Mouse (Mus musculus): ENCODE data around the gene Ccdc22. TPM values are rescaled to one million over a fixed set of nuclear protein-coding genes. Genes with fewer than 3 reads are reported as not detected.
A peak's percentile ranks its signal among the peaks of the same experiment; 100 is the strongest.

Gene Ccdc22
- polyA plus RNA-seq, 2 experiments, result 9.0 to 16.7 TPM

- Histone ChIP-seq H3K36me3 (replicated peaks; ENCODE audit: control insufficient read depth, insufficient read depth, low read depth) (no peaks in the 10 kb centered on the region), H3K4me1 (replicated peaks; ENCODE audit: control insufficient read depth in 2 of 2, insufficient read depth in 2 of 2, low read length in 1 of 2) (no peaks in the 10 kb centered on the region), H3K27me3 (ENCODE audit: control insufficient read depth, insufficient read depth, low read length) (no peaks in the 10 kb centered on the region), H3K9me3 (ENCODE audit: control insufficient read depth, low read length) (no peaks in the 10 kb centered on the region), H3K27ac (no peak overlapping the region), H3K4me2 (ENCODE audit: low read depth) (no peak overlapping the region), H3K4me3 (ENCODE audit: insufficient read depth in 1 of 2, low read depth in 2 of 2, low read length in 2 of 2) (no peak overlapping the region), H3K9ac (replicated peaks) (no peak overlapping the region)
- WGBS (ENCODE audit: insufficient replicate concordance), result 51% methylated on average over 12 of the region's 12 CpGs
- DNase-seq (ENCODE audit: low read depth in 3 of 3, low spot score in 3 of 3) (no peak), ATAC-seq (ENCODE audit: insufficient read depth) (no peak)
- TF ChIP-seq CTCF (IDR thresholded peaks at IDR 0.05; ENCODE audit: low read depth), result no peak
- no peak for TF ChIP-seq EP300 (IDR thresholded peaks at IDR 0.05; ENCODE audit: low read depth)
Measured at GRCm38 (mm10) chrX:7617889-7618551, 12.7 kb upstream of the Ccdc22 start.

- Histone ChIP-seq H3K9me3 (ENCODE audit: control insufficient read depth, low read length) (no peaks in the 10 kb centered on the region), H3K36me3 (replicated peaks; ENCODE audit: control insufficient read depth, insufficient read depth, low read depth) (no peaks in the 10 kb centered on the region), H3K4me2 (ENCODE audit: low read depth) (peak overlapping the region; percentile 24), H3K9ac (replicated peaks) (no peak overlapping the region), H3K4me1 (replicated peaks; ENCODE audit: control insufficient read depth in 2 of 2, insufficient read depth in 2 of 2, low read length in 1 of 2) (peaks cover 0 to under 1% of the 10 kb centered on the region in 2 experiments; a peak in 1 of 4 replicates), H3K27ac (no peak overlapping the region), H3K27me3 (ENCODE audit: control insufficient read depth, insufficient read depth, low read length) (peaks cover 4% of the 10 kb centered on the region; the same call in 1 of the 2 replicates), H3K4me3 (ENCODE audit: insufficient read depth in 1 of 2, low read depth in 2 of 2, low read length in 2 of 2) (no peak overlapping the region)
- DNase-seq (ENCODE audit: low read depth in 3 of 3, low spot score in 3 of 3) (no peak), ATAC-seq (ENCODE audit: insufficient read depth) (no peak)
- no peak for TF ChIP-seq CTCF (IDR thresholded peaks at IDR 0.05; ENCODE audit: low read depth)
- TF ChIP-seq EP300 (IDR thresholded peaks at IDR 0.05; ENCODE audit: low read depth), result no peak
- WGBS (ENCODE audit: insufficient replicate concordance), result 20% methylated on average over 26 of the region's 26 CpGs
Measured at GRCm38 (mm10) chrX:7610536-7611258, 5.4 kb upstream of the Ccdc22 start.

GRCm38 (mm10) chrX:7610035-7610434, 4.7 kb upstream of the Ccdc22 start:
- Histone ChIP-seq H3K4me1 (replicated peaks; ENCODE audit: control insufficient read depth in 2 of 2, insufficient read depth in 2 of 2, low read length in 1 of 2) (peaks cover 0 to 2% of the 10 kb centered on the region in 2 experiments; a peak in 1 of 4 replicates), H3K4me2 (ENCODE audit: low read depth) (no peak overlapping the region), H3K27me3 (ENCODE audit: control insufficient read depth, insufficient read depth, low read length) (peaks cover 4% of the 10 kb centered on the region; the same call in 1 of the 2 replicates), H3K36me3 (replicated peaks; ENCODE audit: control insufficient read depth, insufficient read depth, low read depth) (no peaks in the 10 kb centered on the region), H3K9ac (replicated peaks) (no peak overlapping the region), H3K27ac (no peak overlapping the region), H3K4me3 (ENCODE audit: insufficient read depth in 1 of 2, low read depth in 2 of 2, low read length in 2 of 2) (no peak overlapping the region), H3K9me3 (ENCODE audit: control insufficient read depth, low read length) (no peaks in the 10 kb centered on the region)
- ATAC-seq (ENCODE audit: insufficient read depth) (no peak), DNase-seq (ENCODE audit: low read depth in 3 of 3, low spot score in 3 of 3) (no peak)
- WGBS (ENCODE audit: insufficient replicate concordance), result 14% methylated on average over 21 of the region's 21 CpGs
- no peak for TF ChIP-seq EP300 (IDR thresholded peaks at IDR 0.05; ENCODE audit: low read depth)
- TF ChIP-seq CTCF (IDR thresholded peaks at IDR 0.05; ENCODE audit: low read depth), result no peak

- Histone ChIP-seq H3K27me3 (ENCODE audit: control insufficient read depth, insufficient read depth, low read length) (peaks cover 4% of the 10 kb centered on the region; the same call in 1 of the 2 replicates), H3K9ac (replicated peaks) (no peak within 1 kb of the TSS), H3K36me3 (replicated peaks; ENCODE audit: control insufficient read depth, insufficient read depth, low read depth) (no peaks in the 10 kb centered on the region; the same call in 1 of the 2 replicates), H3K4me2 (ENCODE audit: low read depth) (no peak within 1 kb of the TSS), H3K4me3 (ENCODE audit: insufficient read depth in 1 of 2, low read depth in 2 of 2, low read length in 2 of 2) (no peak within 1 kb of the TSS), H3K4me1 (replicated peaks; ENCODE audit: control insufficient read depth in 2 of 2, insufficient read depth in 2 of 2, low read length in 1 of 2) (peaks cover 0 to 5% of the 10 kb centered on the region in 2 experiments; a peak in 2 of 4 replicates), H3K27ac (no peak within 1 kb of the TSS), H3K9me3 (ENCODE audit: control insufficient read depth, low read length) (no peaks in the 10 kb centered on the region)
- WGBS (ENCODE audit: insufficient replicate concordance), result 54% methylated on average over 6 of the region's 6 CpGs
- TF ChIP-seq EP300 (IDR thresholded peaks at IDR 0.05; ENCODE audit: low read depth), result no peak
- TF ChIP-seq CTCF (IDR thresholded peaks at IDR 0.05; ENCODE audit: low read depth), result no peak
- no peak for ATAC-seq (ENCODE audit: insufficient read depth)
- no peak for DNase-seq (ENCODE audit: low read depth in 3 of 3, low spot score in 3 of 3)
Measured at GRCm38 (mm10) chrX:7606783-7607182, 1.5 kb upstream of the Ccdc22 start, which contains the start of gene Cacna1f. Gene Cacna1f, plus strand, starts transcription at chrX:7607083.

- Histone ChIP-seq H3K4me2 (ENCODE audit: low read depth) (peak overlapping the region; percentile 50), H3K36me3 (replicated peaks; ENCODE audit: control insufficient read depth, insufficient read depth, low read depth) (no peaks in the 10 kb centered on the region; the same call in 1 of the 2 replicates), H3K9ac (replicated peaks) (no peak overlapping the region), H3K27ac (no peak overlapping the region), H3K4me3 (ENCODE audit: insufficient read depth in 1 of 2, low read depth in 2 of 2, low read length in 2 of 2) (no peak overlapping the region; a peak in 1 of 4 replicates), H3K27me3 (ENCODE audit: control insufficient read depth, insufficient read depth, low read length) (peaks cover 4% of the 10 kb centered on the region; the same call in 1 of the 2 replicates), H3K9me3 (ENCODE audit: control insufficient read depth, low read length) (no peaks in the 10 kb centered on the region), H3K4me1 (replicated peaks; ENCODE audit: control insufficient read depth in 2 of 2, insufficient read depth in 2 of 2, low read length in 1 of 2) (peaks cover 0 to 5% of the 10 kb centered on the region in 2 experiments; a peak in 2 of 4 replicates)
- TF ChIP-seq EP300 (IDR thresholded peaks at IDR 0.05; ENCODE audit: low read depth) (no peak), CTCF (IDR thresholded peaks at IDR 0.05; ENCODE audit: low read depth) (no peak)
- DNase-seq (ENCODE audit: low read depth in 3 of 3, low spot score in 3 of 3) (no peak), ATAC-seq (ENCODE audit: insufficient read depth) (peak; percentile 24; the same call in 1 of the 2 replicates)
- WGBS (ENCODE audit: insufficient replicate concordance), result 22% methylated on average over 8 of the region's 8 CpGs
Measured at GRCm38 (mm10) chrX:7605575-7605941, 241 bp upstream of the Ccdc22 start.
